Mouse (Mus musculus) liver, adult 2 months (tissue): ENCODE results near the gene Ptprg.

Source experiments
- CTCF ChIP-seq: fragments of 200-500 bp; IDR thresholded peaks from 2 replicates; pipeline ENCODE4 v1.5.1; 2011; ENCODE audit warnings: low read depth, low read length, control low read depth
- POLR2A ChIP-seq: fragments of 200-500 bp; IDR thresholded peaks from 2 replicates; pipeline ENCODE4 v1.6.1; 2011; ENCODE audit warnings: low read length, control low read depth; ENCODE audit not compliant: insufficient read depth; ENCODE audit errors: extremely low read depth

DNA sequence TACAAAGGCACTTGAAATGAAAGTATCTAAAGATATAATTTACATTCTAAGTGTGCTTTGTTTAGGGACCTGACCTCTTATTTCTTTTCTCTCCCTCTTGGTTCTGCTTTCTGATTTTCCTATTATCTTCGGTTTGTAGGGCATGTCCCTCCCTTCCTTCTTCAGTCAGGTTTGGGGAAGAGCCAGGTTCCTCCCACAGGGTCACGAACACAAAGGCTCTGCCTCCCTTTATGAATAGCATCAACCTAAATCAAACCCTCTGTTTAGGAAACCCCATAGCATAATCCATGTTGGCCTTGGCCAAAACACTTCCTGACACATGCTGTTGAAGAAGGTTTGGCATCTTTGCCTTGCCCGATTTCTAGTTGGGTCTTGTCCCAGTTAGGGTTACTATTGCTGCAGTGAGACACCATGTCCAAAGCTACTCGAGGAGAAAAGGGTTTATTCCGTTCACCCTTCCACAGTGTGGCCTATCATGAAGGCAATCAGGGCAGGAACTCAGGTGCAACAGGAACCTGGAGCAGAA, 388.7 kb downstream of the Ptprg start:
- TF ChIP-seq CTCF: no peak
- no peak for TF ChIP-seq POLR2A
